Mouse (Mus musculus) left cerebral cortex, adult 11 months (tissue): ENCODE measurements at regions not wholly inside any gene's neighbourhood (a gene's known extent, or its start where the extent isn't known, plus 50 kb on each side); places are given as distances from the start of the nearest gene placed in this dataset.

Experiments
- DNase-seq: peaks from one replicate; pipeline ENCODE4 v3.0.0; 2022; ENCODE audit warnings: low spot score

DNA sequence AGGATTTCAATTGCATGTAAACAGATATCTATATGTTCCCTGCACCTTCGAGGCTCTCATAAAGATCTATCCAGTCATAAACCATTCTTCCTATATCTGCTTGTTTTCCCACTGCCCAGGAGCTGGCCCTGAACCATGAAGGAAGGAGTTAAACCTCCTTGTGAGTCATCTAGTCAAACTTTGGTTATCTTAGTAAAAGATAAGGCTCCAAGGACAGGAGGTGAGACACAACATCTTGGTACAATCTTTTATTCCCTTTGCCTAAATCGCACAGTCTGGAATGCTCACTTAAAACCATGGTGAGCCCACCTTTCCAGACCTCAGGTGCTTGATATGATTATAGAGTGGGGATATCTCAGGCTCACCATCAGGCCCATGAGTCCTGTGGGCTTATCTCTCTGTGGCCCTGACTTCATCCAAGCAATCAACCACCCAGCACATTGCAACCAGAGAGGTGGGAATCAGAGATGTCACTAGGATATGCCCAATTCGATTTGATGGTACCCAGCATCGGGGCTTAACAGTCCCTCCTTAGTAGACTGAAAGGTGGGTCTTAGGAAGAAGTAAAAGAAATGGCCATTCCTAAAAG lies 65.2 kb upstream of the Rreb1 start:
- no peak for DNase-seq

DNA sequence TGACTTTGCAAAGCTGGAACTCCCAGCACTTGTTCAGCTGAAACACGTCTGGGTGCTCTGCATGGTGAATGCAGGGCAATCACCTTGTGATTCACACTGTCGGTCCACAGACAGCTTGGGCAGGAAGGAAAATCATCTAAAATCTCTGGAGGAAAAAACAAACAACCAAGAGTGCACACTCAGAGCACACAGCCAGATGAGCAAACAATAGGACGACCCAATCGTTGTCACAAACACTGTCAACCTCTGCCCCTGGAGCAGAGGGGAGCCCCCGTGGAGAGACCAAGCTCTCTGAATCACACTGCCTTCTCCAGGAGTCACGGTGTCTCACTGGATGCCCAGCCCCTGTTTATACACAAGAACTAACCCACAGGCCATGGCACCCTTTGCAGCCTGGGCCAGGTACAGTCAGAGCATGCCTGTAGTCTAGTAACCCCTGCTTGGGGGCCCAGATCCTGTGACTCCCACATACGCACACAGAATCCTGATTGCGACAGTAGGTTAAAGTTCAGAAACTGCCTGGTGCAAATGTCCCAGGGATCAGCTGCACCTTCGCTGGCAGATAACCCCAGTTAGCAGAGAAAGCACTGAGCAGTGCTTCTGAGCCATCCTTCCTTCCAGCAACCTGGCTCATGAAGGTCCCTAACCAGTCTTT lies 63.0 kb upstream of the Rreb1 start:
- DNase-seq: no peak

DNA sequence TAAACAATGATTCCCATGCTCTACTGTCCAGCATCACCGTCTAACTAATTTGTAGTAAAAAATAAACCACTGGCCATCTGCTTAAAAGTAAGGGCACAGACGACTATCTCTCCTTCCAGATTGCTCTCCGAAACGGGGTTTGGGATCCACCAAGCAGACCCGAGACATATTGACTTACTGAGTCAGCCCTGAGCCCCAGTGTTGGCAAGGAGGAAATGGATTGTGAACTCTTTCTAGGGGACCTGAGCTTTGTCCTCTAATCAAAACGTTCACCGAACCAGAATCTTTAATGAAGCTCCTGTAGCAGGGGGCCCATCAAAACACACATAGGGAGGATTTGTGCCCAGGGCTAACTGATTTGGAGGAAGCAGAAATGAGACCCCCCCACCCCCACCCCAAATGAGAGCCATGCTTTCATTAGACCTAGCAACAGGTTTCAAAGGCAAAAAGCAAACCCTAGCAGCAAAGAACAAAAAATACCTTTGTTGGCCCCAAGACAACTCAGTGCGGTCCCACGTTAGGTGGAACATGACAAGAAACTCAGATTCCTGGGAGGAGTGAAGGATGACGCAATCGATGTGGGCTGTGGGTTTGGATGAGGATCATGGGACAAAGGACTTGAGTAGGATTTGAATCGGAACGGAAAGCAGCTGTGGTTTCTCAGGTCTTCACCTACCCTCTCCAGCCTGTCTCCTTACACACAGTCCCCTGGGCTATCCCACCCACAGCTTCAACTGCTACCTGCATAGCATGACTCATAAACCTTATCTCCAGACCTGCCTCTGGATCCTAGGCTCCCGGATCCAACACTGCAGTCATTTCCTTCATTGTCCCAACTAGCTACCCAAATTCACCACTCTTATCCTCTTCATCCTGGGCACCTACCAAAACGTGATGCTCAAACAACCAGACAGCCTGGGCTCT lies 62.2 kb upstream of the Rreb1 start:
- no peak for DNase-seq

DNA sequence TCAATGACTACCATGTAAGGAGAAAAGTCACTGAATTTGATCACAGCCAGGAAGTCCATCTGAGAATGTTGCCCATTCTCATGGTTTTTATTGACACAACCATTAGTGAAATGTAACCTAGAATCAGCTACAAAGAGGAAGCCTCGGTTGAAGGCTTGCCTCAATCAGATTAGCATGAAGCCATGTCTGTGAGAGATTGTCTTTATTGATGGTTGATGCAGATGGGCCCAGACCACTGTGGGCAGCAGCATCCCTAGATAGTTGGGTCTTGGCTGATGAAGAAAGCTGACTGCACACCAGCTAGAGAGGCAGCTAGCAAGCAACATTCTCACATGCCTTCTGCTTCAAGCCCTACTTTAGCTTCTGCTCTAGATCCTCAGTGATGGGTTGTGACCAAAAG lies 60.4 kb upstream of the Rreb1 start:
- no peak for DNase-seq

DNA sequence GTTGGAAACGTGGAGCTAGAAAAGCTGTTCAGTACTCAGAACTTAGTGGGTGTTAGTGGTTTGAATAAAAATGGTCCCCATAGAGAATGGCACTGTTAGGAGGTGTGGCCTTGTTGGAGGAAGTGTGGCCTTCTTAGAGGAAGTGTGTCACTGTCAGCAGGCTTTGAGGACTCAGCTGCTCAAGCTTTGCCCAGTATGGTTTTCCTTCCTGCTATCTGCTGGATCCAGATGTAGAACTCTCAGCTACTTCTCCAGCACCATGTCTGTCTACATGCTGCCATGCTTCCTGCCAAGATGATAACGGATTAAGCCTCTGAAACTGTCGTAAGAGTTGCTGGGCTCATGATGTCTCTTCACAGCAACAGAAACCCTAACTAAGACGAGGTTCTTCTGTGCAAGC lies 59.8 kb upstream of the Rreb1 start:
- no peak for DNase-seq
